Comparison of ENCODE assay signal across 27 mouse cellular contexts in the genomic region with DNA sequence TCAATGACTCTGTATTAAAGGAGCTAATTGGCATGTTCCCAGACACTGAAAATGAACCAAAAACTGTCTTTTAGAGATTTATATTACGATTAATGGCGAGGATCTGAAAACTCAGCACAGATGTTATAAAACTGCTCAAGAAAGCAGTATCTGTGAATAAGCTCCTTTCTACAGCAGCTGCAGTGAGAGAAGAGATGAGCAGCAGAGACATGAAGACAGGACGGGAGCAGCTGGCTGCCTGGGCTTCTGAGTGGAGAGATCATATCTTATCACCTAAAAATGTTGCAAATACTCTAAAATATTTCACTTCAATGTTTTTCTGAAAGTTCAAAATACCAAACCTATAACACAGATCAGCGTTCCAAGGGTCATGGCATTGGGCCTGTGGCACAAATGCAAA.
"Had no signal": no experiment of that assay in that cellular context is flagged by ENCODE, and none has a peak within 500 bp of the region (broad histone marks: within the 10 kb centered on the region; RNA-seq: fewer than 3 reads in every experiment).

No protein-coding gene starts in this region.

- H3K4me3 ChIP-seq: gastrocnemius, adult 2 months; heart, embryonic 10.5 days; heart, embryonic 12.5 days; hindbrain, embryonic 10.5 days; hindbrain, embryonic 12.5 days; intestine, embryonic 15.5 days; layer of hippocampus, adult 2 months; left cerebral cortex, adult 2 months; limb, embryonic 10.5 days; limb, embryonic 12.5 days; liver, embryonic 13.5 days had no signal

- H3K27me3 ChIP-seq: heart, embryonic 12.5 days; hindbrain, embryonic 12.5 days; intestine, embryonic 15.5 days; limb, embryonic 12.5 days; liver, embryonic 13.5 days had no signal

- ATAC-seq: hindbrain, embryonic 16.5 days; inflammation-experienced regulatory T-cells, adult 6 months; intestine, embryonic 15.5 days; intestine, postnatal 0 days had no signal

- H3K4me1 ChIP-seq: heart, embryonic 10.5 days; heart, embryonic 12.5 days; hindbrain, embryonic 10.5 days; hindbrain, embryonic 12.5 days; intestine, embryonic 15.5 days; limb, embryonic 10.5 days; limb, embryonic 12.5 days; liver, embryonic 13.5 days had no signal

- H3K9ac ChIP-seq: heart, embryonic 12.5 days; hindbrain, embryonic 12.5 days; hindbrain, embryonic 14.5 days; intestine, embryonic 15.5 days; limb, embryonic 12.5 days; liver, embryonic 13.5 days had no signal

- DNase-seq: gastrocnemius, adult 2 months; gastrocnemius, postnatal 10 days; gastrocnemius, postnatal 25 days; heart, adult 18-20 months; heart, postnatal 10 days; heart, postnatal 4 days; kidney, adult 18-20 months; kidney, adult 8-10 months; kidney, postnatal 10 days; kidney, postnatal 25 days; kidney, postnatal 4 days; liver; liver, embryonic 13.5 days had no signal

- H3K9me3 ChIP-seq: heart, embryonic 10.5 days; hindbrain, embryonic 12.5 days; intestine, embryonic 15.5 days; limb, embryonic 10.5 days; limb, embryonic 12.5 days; liver, embryonic 13.5 days had no signal

- H3K4me2 ChIP-seq: heart, embryonic 12.5 days; hindbrain, embryonic 12.5 days; hindbrain, embryonic 14.5 days; intestine, embryonic 15.5 days; limb, embryonic 12.5 days; liver, embryonic 11.5 days; liver, embryonic 13.5 days had no signal

- H3K27ac ChIP-seq: gastrocnemius, adult 2 months; heart, embryonic 10.5 days; hindbrain, embryonic 10.5 days; hindbrain, embryonic 12.5 days; hindbrain, embryonic 14.5 days; intestine, embryonic 15.5 days; layer of hippocampus, adult 2 months; left cerebral cortex, adult 2 months; limb, embryonic 10.5 days; limb, embryonic 12.5 days; liver, embryonic 13.5 days had no signal

- H3K36me3 ChIP-seq: heart, embryonic 10.5 days; heart, embryonic 12.5 days; hindbrain, embryonic 10.5 days; hindbrain, embryonic 12.5 days; intestine, embryonic 15.5 days; limb, embryonic 10.5 days; limb, embryonic 12.5 days; liver, embryonic 13.5 days had no signal
